Mouse (Mus musculus) CD8-positive naive resting alpha-beta T cell, adult 57 days (primary cell): ENCODE measurements around the gene Mthfd2l. TPM values are rescaled to one million over a fixed set of nuclear protein-coding genes. Genes with fewer than 3 reads are reported as not detected.

ENCODE experiments used
- total RNA-seq: library from RNA; stranded (reverse); gene quantifications from one replicate; pipeline ENCODE4 v1.2.4, GENCODE M21; 2023

Gene Mthfd2l
- total RNA-seq = 3.9 TPM

DNA sequence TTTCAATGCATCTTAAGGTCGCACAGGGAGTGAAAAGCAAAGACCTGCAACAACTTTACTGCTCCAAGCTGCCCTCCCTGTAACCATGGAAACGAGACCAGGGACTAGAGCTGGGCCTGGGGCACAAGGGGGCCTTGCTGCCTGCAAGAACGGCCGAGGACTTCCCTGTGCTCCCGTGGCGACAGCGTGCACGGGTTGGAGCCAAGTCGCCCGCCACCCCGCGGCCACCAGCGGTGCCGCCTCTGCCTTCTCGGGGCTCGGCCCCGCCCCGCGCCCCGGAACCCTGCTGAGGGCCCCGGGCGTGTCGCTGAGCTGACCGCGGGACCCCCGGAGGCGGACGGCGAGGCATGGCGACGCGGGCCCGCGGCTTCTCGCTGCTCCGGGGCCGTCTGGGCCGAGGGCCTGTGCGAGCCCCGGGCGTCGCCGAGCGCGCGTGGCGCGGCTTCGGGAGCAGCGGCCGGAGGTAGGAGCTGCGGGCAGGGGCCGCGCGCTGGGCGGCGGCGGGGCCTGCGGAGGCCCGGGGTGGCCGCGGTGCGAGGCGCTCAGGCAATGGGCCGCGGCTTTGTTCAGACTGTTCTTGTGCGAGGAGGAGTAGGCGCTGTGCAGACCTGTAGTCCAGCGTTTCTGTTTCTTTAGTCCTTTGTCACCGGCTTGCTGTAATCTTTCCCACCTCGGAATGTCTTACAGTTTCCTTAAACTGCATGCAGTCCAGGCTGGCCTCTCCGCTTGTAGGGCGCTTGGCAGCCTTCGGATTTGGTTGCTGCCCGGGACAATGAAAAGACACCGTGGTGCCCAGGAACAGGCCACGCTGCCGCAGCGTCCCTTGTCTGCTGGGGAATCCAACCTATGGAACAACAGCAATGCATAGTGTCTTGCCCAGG lies at the start of gene Mthfd2l:
Gene Mthfd2l (plus strand): TSS at position 147 of the 881 bp plus-strand sequence.

DNA sequence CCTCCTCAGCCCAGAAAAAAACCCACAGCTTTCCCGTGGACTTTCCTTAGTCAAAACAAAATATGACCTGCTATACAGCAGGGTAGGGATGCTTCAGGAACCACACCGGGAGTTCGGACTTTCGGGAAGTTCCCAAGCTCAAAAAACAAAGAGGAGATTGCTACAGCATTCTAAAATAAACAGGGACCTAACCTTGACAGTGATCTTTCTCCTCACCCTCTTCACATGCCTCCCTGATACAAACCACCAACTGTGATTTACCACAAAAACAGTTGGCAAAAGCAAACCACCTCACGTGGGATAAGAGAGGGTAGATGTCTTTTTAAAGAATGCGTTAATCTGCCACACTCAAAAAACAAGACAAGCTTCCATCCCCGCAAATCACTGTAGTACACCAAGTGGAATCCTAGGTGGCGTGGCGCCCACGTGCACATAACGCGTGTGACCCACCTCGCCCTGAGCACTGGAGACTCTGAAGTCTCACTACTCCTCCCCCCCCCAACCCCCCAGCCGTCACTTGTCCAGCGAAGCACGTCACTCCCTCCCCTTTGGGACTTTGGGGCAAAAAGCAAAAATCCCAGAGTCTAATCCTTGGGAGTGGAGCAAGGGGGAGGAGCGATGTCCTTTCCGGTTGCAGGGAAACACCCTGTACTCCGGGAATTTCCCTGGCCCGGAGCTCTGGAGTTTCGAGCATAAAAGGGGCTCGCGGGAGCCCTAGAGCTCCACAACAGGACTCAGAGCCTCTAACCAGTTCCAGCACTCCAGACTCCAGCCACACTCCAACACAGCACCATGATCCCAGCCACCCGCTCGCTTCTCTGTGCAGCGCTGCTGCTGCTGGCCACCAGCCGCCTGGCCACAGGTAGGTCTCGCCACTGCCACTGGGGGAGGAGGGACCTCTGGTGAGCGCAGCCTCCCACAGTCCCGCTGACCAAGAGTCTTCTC lies 40.1 kb upstream of the Mthfd2l start, which contains the start of gene Cxcl1:
Gene Cxcl1 (plus strand): TSS at position 723 of the 945 bp plus-strand sequence.

GRCm38 (mm10) chr5:90903339-90904020 lies 27.4 kb upstream of the Mthfd2l start, which contains the start of gene Cxcl2:
Gene Cxcl2, plus strand, starts transcription at chr5:90903871.

DNA sequence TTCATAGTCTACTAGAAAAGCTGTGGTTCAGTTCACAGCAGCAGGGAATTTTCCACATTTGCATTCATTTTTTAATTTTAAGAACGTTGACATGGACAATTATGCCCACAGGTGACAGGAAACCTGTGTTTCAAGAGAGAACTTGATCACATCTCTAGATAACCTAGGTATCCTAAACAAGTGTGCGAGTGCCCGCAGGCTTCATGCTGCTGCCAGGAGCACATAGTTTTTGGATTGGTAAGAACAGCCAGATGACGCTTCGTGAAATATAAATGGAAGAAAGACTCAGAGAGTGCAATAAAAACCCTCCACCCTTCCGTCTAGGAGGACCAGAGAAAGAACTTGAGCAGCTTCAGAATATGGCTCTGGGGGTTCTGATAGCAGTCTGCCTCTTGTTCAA lies 96.2 kb downstream of the Mthfd2l start, which contains the start of gene Epgn:
Gene Epgn (plus strand): TSS at position 301 of the 400 bp plus-strand sequence.

Other genes with a start within 250 kb of the Mthfd2l start
- gene Cxcl5, start 171.8 kb upstream of the Mthfd2l start, total RNA-seq = not detected
- 1.3 TPM for gene Ppbp, start 162.6 kb upstream of the Mthfd2l start, total RNA-seq
- not detected for gene Pf4, start 158.7 kb upstream of the Mthfd2l start, total RNA-seq
- gene Cxcl3, start 145.0 kb upstream of the Mthfd2l start, total RNA-seq = not detected
- not detected for gene Cxcl15, start 136.6 kb upstream of the Mthfd2l start, total RNA-seq
- gene Cxcl1, start 39.9 kb upstream of the Mthfd2l start, total RNA-seq = not detected
- 4.7 TPM for gene Cxcl2, start 27.2 kb upstream of the Mthfd2l start, total RNA-seq
- not detected for gene Epgn, start 96.3 kb downstream of the Mthfd2l start, total RNA-seq
- not detected for gene Ereg, start 143.5 kb downstream of the Mthfd2l start, total RNA-seq
- 0.43 TPM for gene Areg, start 208.5 kb downstream of the Mthfd2l start, total RNA-seq